Mouse (Mus musculus) liver (tissue): ENCODE results near the gene Gk5.
"Not testable (repeated sequence)": the region's sequence is repeated elsewhere in the genome, so short reads cannot be mapped to it uniquely, and the experiment has no call there.

Experiments used
- DNase-seq: peaks from one replicate; pipeline ENCODE4 v3.0.0-alpha.2; 2020; ENCODE audit warnings: mixed read lengths

Gk5 gene

DNA sequence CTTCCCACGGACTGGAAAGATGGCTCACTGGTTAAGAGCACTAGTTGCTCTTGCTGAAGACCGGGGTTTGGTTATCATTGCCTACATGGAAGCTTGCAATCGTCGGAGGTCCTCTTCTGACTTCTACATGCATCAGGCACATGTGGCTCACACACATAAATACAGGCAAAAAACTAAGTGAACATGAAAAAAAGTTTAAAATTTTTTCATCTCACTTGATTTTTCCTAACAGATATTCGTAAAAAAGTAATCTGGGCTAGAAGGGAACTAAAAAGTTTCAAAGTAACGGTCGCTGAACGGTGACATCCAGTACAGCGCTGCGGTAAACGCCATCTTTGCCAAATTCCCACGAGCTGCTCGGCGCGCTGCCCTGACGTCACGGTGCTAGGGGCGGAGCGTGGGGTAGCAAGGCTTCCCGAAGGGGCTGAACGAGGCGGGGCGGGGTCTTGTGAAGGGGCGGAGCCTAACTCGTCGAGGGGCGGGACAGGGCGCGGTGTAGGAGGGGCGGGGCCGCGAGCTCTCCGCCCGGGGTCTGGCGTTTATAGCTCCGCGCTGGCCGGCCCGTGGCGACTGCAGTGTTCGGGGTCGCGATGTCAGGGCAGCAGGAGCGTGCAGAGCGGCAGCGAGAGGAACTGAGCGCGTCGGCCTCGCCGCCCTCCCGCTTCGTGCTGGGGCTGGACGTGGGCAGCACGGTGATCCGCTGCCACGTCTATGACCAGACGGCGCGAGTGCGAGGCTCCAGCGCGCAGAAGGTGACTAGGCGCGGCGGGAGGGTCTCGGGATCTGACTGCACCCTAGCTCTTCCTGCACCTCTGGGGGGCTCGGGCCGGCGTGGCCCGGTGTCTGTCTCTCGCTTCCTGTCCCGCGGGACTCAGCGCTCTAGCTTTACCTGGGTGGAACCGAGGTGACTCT is at the start of gene Gk5:
Gk5 (plus strand) TSS at position 502 of the 912 bp plus-strand sequence.
- peak; percentile 97 for DNase-seq

DNA sequence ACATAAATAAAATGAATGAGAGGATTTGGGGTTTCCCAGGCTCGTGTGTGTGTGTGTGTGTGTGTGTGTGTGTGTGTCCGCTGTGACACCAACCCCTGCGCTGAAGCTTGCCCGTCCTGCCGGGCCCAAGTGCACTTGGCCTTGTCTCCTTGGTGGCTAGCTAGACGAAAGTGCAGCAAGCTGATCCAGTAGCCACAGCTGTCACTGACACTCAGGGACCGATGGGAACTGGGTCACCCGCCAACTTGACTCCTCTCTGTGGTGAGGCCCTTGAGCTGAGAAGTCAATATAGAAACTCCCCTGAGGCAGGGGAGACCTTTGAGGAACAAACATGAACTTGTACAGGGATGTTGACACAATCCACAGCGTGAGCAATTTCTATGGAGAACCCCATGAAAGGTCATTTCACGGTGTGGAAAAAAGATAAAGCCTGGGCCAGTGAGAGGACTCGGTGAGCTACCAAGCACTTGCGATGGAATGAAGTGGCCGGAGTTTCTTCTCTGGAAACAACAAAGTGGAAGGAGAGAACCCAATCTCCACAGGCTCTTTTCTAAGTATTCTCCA is 40.3 kb upstream of the Gk5 start:
- DNase-seq = no peak

DNA sequence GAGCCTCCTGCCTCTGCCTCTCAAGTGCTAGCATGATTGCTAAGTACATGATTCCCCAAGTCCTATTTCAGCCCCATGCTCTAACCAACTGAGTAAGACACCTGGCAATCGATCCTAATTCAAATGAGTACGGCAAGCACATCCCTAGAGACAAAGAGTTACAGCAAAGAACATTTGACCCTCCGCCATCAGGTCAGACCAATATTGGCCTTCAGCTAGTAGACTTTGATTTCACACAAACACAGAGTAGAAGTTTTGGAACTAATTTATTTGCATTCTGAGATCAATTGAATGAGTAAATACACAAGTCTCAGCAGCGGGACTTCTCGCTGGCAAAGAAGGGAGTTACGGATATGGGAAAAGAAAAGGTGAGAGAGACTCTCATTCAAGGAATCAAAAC is 33.9 kb upstream of the Gk5 start:
- DNase-seq = no peak

DNA sequence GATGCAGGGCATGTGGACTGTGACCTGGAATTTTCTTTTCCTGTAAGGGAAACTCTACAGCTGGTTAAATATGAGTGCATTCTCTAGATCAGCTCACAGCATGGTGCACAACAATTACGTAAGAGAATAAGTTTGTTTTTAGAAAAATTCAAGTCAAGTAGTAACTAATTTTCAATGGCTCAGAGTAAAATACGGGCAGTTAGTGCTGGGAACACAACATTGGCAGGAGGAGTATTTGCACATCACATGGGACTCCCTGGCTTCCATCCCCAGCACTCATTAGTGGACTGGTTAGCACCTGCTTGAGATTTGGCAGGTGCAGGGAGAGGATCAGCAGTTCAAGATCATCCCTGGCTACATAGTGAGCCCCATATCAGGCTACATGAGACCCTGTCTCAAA is 31.5 kb upstream of the Gk5 start:
- DNase-seq = no peak

DNA sequence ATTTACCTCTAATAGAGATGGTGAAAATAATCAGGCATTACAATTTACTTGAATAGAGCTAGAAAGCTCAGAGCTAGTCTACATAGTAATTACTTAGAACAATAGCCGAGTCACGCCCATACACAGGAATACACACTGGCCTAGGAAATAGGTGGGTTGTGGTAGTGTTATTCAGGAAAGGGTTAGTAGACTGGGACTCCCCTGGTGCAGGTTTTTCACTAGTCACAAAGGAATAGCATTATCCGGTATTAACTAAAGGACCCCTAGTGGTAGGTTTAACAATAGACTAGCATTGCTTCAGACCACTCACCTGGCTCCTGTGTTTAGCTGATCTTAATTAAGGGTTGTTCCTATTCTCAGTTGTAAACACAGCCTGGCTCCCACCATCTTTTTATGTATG is 30.7 kb upstream of the Gk5 start:
- not testable (repeated sequence) for DNase-seq

DNA sequence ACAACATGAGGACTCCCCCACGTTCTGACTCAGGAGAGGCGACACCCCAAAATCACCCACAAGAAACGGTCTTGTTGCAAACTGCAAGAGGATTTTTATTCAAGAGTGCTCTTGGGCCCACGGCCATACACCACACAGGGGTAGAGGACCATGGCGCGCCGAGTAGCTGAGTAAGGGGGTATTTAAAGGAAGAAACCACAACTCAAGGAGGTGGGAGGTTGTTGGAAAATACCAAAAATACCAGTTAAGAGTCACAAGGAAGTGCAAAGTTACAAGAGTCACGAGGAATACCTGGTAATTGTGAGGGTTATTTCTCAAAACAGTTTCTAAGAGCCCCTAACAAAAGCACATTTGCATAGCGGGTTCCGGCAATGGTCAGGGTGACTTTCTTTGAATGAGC is 26.5 kb upstream of the Gk5 start:
- DNase-seq = not testable (repeated sequence)

DNA sequence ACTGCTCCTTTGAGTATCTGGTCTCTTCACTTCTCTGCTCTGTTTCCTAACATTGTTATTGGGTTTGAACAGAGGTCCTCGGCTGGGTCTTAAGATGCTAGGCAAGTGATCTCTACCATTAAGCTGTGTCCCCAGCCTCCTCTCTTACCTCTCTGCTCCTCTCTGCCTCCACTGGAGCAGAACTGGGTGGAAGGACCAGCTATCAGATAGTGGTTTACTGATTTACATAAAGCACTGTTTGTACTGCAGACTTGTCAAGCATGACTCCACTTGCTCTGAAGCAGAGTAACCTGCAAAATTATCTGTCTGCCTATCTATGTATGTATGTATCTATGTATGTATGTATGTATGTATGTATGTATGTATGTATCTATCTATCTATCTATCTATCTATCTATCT is 25.9 kb upstream of the Gk5 start:
- DNase-seq = no peak

DNA sequence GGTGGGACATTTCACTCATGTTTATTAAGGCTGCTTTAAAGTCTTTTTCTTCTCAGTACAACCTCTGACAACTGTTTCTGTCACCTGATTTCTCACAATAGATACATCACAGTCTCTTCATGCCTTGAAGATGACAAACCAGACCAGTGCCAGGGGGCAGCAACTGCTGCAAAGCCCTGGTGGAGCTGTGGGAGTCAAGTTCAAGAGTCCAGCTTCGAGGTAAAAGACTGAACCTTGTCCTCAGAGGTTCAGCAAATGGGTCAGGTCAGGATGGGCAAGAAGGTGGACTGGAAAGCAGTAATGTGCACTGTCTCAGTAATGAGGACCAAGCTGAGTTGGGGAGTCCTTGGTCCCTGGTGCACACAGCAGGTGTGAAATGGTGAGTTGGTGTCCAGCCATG is 24.8 kb upstream of the Gk5 start:
- no peak for DNase-seq

DNA sequence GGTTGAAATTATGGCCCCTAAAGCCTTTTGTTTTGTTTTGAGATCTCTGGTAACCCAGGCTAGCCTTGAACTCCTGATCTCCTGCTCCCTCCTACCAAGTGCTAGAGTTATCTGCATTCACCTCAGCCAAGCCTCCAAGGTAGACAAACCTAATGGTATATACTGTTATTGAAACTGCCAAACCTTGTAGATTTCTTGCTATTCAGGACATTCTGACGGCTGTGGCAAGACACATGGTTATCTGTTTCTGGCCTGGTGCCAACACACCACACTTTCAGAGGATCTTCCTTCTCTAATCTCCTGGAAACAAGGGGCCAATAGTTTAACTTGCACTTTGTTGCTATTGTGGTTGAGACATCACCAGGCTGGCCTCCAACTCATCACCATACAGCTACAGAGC is 24.0 kb upstream of the Gk5 start:
- no peak for DNase-seq

DNA sequence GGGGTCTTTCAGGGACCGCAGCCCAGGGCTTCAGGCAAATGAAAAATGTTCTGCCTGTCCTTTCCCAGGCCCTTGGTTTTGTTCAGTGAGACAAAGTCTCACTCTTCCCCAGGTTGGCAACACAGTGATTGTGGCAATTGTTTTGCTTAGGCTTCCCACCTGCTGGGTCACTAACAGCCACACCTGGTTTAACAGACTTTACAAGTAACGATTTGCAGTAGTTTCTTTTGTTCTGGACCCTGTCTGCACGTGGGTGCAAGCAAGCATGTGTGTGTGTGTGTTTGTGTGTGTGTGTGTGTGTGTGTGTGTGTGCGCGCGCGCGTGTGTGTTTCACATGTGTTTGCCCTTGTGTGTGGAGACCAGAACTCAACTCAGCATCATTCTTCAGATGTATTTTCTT is 16.3 kb upstream of the Gk5 start:
- no peak for DNase-seq

DNA sequence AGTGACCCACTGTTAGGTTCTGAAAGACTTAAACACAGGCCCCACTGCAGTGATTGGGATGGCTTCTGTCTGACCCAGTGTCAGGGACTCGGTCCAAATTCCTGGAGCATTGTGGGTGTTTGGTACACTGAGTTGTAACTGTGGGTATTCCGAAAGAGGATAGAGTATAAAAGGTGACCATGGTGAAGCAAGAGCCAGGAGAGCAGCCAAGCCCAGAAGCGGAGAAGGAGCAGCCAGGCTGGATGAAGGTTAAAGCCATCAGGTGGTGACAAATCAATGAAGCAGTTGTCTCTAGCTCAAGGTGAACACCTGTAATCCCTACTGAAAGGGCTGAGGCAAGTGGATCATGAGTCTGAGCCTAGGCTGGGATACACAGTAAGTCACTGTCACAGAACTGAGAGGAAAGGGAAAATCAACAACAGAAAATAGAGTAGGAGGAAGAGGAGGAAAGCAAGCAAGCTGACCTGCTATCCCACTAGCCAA is 6.2 kb upstream of the Gk5 start:
- no peak for DNase-seq

DNA sequence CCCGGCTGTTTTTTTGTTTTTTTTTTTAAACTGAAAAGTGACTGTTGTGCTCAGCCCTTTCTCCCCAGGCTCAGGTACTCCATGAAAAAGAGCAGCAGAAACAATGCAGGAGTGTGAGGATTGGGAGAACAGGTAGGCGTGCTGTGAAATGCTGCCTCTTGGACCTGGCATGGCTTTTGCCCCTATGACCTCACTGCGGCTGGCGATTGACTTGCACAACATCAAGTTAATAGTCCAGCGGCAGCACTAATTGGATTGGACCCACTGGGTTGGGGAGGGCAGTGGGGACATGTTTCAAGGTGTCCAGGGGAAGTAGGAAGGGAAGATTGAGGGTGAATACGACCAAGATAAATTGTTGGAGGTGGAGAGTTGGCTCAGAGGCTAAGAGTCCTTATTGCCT is 2.4 kb upstream of the Gk5 start:
- no peak for DNase-seq

DNA sequence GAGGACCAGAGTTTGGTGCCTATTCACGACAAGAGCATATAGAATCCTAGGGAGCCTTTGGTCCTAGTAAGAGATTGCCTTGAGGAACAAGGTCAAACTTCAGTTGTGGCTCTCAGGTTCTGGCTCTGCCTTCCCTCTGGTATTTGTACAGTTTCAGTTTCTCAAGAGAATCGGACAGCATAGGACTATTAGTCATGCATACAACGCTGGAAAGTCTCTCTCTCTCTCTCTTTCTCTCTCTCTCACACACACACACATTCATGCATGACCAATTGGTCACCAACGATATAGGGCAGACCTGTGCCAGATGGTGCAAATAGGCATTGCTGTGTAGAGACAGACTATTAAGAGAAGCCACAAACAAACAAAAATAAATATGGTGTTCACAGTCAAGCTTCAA is 946 bp upstream of the Gk5 start:
- no peak for DNase-seq

DNA sequence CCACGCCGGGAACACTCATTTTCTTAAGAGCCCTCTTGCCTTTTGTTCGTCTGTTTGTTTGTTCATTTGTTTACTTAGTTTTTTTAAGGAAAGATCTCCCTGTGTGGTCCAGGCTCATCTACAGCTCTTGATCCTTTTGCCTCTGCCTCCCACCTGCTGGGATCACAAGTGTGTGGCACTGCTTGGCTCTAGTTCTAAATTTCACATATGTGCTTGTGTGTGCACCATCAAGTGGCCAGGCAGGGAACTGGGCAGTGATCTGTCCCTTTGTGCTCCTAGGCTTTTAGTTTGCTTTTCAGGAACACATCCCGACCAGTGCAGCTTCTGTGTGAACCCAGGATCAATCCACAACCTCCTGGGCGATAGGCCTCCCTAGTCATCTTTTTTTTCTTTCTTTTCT is 8.8 kb downstream of the Gk5 start:
- DNase-seq = no peak

DNA sequence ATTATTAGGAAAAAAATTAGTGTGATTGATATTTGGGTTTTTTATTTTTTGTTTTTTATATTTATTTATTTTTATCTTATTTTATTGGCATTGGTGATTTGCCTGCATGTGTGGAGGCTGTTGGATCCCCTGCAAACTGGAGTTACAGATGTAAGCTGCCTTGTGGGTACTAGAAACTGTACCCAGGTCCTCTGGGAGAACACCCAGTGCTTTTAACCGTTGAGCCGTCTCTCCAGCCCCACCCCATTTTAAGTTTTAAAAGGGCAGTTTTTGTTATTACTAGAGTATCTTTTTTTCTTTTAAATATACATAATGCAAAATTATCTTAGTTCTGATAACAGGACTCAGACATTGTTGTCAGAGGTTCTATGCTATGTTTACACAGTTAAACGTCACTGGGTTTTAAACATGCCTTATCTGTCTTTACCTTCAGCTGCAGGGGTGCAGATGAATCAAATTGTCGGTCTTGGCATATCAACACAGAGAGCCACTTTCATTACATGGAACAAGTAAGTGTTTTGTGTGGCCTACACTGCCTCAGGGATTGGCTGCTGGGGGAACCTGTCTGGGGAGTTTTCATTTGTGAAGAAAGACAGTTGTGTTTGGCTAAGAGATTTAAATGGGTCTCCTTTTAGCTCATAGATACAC is 13.9 kb downstream of the Gk5 start:
- no peak for DNase-seq

DNA sequence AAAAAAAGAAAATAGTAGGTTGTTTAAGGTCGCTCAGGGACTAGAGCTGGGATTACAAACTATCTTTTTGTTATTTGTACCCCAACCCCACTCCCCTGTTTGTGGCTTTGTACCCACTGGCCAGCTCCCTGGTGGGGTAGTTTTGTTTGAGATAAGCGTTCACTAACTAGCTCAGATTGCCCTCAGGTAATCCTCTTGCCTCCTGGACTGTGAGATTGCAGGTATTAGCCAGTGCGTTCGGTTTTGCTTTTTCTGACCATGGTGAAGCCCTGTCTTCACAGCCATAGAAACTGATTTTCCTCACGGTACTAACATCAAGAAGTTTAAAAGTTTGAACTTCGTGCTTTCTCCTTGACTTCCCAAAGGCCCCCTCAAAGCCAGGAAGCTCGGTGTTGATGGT is 15.3 kb downstream of the Gk5 start:
- DNase-seq = no peak

DNA sequence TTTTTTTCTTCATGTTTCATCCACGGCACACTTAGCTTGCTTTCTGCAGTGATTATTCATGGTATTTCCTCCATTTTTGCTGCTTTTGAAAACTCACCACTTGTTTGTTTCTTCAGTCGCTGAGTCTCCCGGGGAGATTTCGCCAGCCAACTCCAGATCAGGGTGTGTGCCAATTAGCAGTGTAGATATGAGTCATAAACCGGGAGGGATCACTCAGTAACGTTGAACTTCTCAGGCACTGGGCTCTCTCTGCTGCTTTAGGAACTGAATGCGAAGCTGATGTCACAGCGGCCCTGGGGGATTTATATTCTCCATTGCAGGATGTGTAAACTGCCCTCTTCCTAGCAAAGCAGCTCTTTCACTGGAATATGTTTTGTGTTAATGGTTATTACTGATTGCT is 15.8 kb downstream of the Gk5 start:
- no peak for DNase-seq

DNA sequence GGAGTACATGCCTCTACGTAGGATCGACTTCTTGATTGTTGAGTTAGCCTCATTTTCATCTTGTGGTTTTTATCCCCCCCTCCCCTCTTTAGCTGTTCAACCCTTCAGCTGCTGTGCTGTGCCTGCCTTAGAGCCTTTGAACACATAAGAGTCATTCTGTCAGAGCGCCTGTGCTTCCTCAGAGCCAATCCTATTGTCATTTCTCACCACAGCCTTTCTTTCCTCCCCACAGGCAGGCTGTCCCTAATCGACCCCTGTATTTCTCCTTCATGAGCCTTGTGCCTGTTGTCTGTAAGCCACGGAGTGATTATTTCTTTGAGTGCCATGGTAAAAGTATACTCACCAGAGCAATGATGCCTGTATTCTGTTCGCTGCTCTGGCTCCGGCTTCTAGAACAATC is 16.3 kb downstream of the Gk5 start:
- no peak for DNase-seq

DNA sequence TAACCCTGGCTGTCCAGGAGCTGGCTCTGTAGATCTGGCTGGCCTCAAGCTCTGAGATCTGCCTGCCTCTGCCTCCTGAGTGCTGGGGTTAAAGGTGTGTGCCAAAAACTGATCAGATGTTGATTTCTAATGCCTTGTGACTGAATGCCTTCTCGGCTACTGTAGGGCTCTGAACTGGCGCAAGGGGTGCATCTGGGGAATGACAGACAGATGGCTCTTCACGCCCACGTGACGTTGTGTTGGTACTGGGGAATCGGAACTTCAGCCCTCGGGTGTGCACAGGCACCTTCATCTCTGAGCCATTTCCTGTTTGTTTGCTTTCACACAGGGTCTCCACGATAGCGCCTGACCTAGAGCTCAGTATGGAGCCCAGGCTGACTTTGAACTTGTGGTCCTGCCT is 19.8 kb downstream of the Gk5 start:
- DNase-seq = no peak

DNA sequence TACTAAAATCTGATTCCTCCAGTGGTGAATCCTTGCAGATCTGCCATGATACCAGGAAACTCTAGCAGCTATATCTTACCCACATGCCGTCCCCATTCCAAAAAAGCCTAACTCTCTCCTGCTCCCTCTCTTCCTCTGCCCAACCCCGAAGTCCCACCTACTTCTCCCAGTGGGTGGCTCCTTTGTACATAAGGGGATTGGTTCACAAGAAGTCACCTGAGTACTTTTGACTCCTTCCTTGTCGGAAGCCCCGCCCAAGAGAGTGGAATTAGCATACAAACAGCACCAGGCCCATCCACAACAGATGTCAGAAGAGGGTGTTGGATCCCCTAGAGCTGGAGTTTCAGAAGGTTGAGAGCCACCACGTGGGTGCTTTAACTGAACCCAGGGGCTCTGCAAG is 20.7 kb downstream of the Gk5 start:
- no peak for DNase-seq

DNA sequence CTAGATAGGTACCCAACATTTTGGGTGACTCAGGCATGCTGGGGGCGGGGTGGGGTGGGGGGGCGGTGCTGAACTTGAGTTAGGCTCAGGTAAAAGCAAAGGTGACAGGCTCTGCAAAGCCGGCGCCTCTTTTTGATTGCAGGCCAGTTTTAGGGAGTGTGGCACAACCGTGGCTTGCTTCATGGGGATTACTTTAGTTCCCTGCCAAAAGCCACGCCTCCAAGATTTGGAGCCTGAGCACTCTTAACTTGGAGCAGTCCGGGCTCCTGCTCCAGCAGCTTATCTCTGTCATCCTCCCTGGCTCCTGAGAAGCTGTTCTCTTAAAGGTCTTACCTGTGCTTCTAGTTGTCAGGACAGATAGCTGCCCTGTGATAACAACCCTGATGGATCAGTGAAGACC is 21.8 kb downstream of the Gk5 start:
- DNase-seq = no peak

DNA sequence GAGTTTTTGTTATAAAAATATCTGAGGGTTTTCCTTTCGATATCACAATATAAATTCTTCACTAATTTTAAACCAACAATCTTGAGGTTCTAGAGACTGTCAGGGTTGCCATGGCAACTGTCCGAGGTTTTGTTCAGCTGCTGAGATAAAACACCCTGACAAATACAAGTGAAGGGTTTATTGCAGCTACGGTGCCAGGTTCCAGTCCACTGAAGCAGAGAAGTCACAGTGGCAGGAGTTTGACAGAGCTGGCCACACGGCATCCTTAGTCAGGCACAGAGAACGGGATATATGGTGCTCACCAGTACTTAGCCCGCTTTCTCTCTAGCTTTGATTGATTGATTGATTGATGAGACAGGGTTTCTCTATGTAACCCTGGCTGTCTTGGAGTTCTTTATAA is 23.3 kb downstream of the Gk5 start:
- DNase-seq = no peak

DNA sequence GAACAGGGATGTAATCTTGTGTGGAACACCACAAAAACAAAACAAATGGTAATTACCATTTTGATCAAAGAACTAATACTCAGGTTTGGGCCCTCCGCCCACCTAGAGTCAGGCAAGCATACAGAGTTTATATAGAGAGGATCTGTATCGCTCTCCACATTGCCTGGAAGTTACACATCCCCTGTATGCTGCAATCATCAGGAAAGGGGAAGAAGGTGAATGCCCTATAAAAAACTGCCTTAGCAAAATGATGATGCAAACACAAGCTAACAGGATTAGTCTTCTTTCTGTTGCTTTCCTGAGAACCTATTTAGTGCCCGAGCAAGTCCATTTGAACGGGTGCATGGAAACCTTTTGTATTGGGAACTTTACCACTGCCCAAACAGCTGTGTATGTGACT is 24.5 kb downstream of the Gk5 start:
- DNase-seq = no peak

DNA sequence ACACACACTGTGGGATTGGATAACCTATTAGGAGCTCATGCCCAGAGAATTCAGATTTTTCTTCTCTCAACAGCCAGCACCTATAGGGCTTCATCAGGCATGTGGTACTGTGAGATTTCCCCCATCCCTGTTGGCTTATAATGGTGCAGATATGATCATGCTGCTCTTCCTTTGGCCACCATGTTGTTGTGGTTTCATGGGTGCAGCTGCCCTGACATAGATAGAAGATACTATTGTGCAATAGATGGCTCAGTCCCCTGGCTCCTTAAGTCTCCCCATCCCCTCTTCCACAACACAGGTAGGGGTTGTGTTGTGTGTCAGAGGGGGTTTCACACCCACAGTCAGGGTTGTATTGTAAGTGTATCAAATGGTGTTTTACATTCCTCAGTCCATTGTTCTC is 25.7 kb downstream of the Gk5 start:
- no peak for DNase-seq
